Mouse (Mus musculus): Measurements from ENCODE around the gene Sephs2.

DNA sequence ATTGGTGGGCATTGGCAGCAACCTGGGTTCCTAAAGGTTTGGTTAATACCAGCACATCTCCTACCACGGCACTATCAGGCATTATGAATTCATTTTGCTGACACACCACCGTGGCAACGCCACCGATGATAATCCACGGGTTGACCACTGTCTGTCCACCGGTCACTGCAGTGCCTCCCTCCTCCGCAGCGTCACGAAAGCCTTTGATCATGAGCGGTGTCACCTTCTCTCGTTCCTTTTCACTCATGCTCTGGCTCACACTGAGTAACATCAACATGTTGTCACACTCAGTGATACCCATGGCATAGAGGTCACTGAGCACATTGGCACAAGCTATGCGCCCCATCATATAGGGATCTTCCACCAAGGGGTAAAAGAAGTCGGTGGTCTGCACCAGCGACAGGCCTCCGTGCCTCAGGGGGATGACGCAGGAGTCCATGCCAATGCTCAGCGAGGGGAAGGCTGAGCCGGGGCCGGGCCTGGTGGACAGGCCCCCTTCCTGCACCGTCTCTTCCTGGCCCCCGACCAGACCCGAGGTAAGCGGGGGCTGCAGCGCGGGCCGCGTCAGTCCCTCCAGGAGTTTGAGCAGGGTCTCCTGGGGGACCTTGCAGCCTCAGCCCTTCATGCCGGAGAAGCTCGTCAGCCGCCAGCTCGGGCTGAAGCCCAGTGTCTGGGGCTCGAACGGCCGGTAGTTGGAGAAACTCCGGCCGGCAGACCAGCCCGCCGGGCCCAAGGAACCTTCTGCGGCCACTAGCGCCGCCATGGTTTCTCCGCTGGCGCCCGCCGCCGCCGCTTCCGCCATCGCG is 534 bp downstream of the Sephs2 start:
- TF ChIP-seq GATA1 (IDR thresholded peaks at IDR 0.05; ENCODE audit: low read length) (no peak), TAL1 (IDR thresholded peaks at IDR 0.05; ENCODE audit: low read length) (no peak)
